Mouse (Mus musculus): ENCODE measurements at regions not wholly inside any gene's neighbourhood (a gene's known extent, or its start where the extent isn't known, plus 50 kb on each side); places are given as distances from the start of the nearest gene placed in this dataset.
"Not testable (repeated sequence)": the region's sequence is repeated elsewhere in the genome, so short reads cannot be mapped to it uniquely, and the experiment has no call there.

DNA sequence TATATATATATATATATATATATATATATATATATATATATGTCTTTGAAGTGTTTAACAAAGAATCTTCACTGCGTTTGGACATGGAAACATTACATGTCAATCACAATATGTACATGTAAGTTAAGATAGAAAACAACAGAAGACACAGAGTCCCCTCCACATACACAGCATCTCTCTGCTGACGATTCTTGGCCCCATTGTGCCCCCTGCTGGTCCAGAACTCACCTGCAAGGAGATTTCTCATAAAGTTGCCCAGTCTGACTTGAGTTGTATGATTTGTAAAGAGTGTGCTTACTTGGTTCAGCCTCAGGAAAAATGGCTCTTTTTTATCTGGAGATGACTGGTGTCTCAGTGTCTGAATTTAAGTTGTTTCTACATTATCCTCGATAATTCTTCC, 288.5 kb upstream of the Zfp386 start:
- TF ChIP-seq POLR2A (IDR thresholded peaks at IDR 0.05; ENCODE audit: control insufficient read depth in 1 of 2, insufficient read depth in 1 of 2, low read depth in 1 of 2, low read length in 2 of 2, poor library complexity in 1 of 2); ZKSCAN1 (IDR thresholded peaks at IDR 0.05; ENCODE audit: low read depth, low read length); HCFC1 (IDR thresholded peaks at IDR 0.05; ENCODE audit: low read depth, low read length); ETS1 (IDR thresholded peaks at IDR 0.05; ENCODE audit: low read depth, low read length); USF1 (IDR thresholded peaks at IDR 0.05; ENCODE audit: low read depth, low read length); CHD2 (IDR thresholded peaks at IDR 0.05; ENCODE audit: low read length); POLR2AphosphoS5 (IDR thresholded peaks at IDR 0.05; ENCODE audit: borderline replicate concordance, low read depth, low read length); KAT2A (conservative IDR thresholded peaks at IDR 0.05; ENCODE audit: low read depth, low read length); RAD21 (IDR thresholded peaks at IDR 0.05; ENCODE audit: low read depth, low read length); E2F4 (IDR thresholded peaks at IDR 0.05; ENCODE audit: borderline replicate concordance, low read depth, low read length); BHLHE40 (IDR thresholded peaks at IDR 0.05; ENCODE audit: borderline replicate concordance, low read depth, low read length): not testable (repeated sequence)
- peak in 2 of 3 experiments; percentile 10 to 22; a peak in 4 of 6 replicates for TF ChIP-seq CTCF (IDR thresholded peaks at IDR 0.05 in 2 of 3, conservative IDR thresholded peaks at IDR 0.05 in 1 of 3; ENCODE audit: control insufficient read depth in 1 of 3, insufficient read depth in 1 of 3, low read depth in 2 of 3, low read length in 3 of 3, poor library complexity in 1 of 3, severe bottlenecking in 1 of 3)

All from MEL (cell line).